Mouse (Mus musculus): ENCODE measurements around the gene Itpa.
A peak's percentile ranks its signal among the peaks of the same experiment; 100 is the strongest.

DNA sequence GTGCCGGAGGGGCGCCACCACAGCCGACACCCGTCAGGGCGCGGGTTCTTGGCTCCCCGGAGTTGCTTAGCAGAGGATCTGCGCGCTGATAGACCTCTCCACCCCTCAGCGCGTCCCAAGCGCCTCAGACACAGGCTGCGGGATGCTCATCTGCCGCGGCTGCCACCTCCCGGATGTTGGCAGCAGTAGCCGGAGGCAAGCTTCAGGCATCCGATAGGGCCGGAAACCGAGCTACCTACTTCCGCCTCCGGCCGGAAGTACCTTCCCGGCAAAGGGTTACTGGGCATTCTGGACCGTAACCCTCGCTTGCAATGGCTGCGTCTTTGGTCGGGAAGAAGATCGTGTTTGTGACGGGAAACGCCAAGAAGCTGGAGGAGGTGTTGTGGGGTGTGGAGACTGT is at the start of gene Itpa:
- TF ChIP-seq CTCF (IDR thresholded peaks at IDR 0.05; ENCODE audit: extremely low read depth, insufficient read depth, low read length) (no peak), POLR2A (IDR thresholded peaks at IDR 0.05; ENCODE audit: extremely low read depth, insufficient read depth, low read length) (peak; percentile 86)
